ENCODE assay signal across 12 mouse cellular contexts in genomic region chr9:33152186-33152585, GRCm38 (mm10).
DNase-seq lines count a peak whose midpoint lies in the region; ATAC-seq and TF ChIP-seq lines count a peak whose summit lies in the region.
"Had no signal": no experiment of that assay in that cellular context is flagged by ENCODE, and none has a peak within 500 bp of the region (broad histone marks: within the 10 kb centered on the region; RNA-seq: fewer than 3 reads in every experiment).

No protein-coding gene starts in this region.

- no peak overlapping the region for H3K9ac ChIP-seq in forebrain, embryonic 13.5 days
- H3K9ac ChIP-seq in forebrain, embryonic 12.5 days = no peak overlapping the region
- no peak overlapping the region for H3K9ac ChIP-seq in midbrain, postnatal 0 days (replicated peaks; ENCODE audit: low read length, poor library complexity, severe bottlenecking)
- no peak overlapping the region for H3K9ac ChIP-seq in midbrain, embryonic 11.5 days (ENCODE audit: low read length)
- no peak overlapping the region for H3K9ac ChIP-seq in hindbrain, postnatal 0 days (replicated peaks; ENCODE audit: low read length)
- no peak overlapping the region for H3K9ac ChIP-seq in stomach, postnatal 0 days (ENCODE audit: low read length)
- H3K9ac ChIP-seq: limb, embryonic 15.5 days had no signal

- H3K4me2 ChIP-seq in forebrain, embryonic 13.5 days = no peak overlapping the region
- H3K4me2 ChIP-seq in forebrain, embryonic 12.5 days = no peak overlapping the region
- no peak overlapping the region for H3K4me2 ChIP-seq in midbrain, postnatal 0 days (ENCODE audit: low read depth, low read length, poor library complexity, severe bottlenecking)
- no peak overlapping the region for H3K4me2 ChIP-seq in midbrain, embryonic 11.5 days
- no peak overlapping the region for H3K4me2 ChIP-seq in hindbrain, postnatal 0 days (ENCODE audit: low read depth, low read length)
- H3K4me2 ChIP-seq in stomach, postnatal 0 days (replicated peaks; ENCODE audit: low read depth) = no peak overlapping the region
- H3K4me2 ChIP-seq: limb, embryonic 15.5 days had no signal

- 3% methylated on average over 1 of the region's 1 CpGs for WGBS in forebrain, embryonic 13.5 days
- WGBS in forebrain, embryonic 12.5 days = 7% methylated on average over 1 of the region's 1 CpGs
- 35% methylated on average over 1 of the region's 1 CpGs for WGBS in midbrain, postnatal 0 days
- 40% methylated on average over 1 of the region's 1 CpGs for WGBS in midbrain, embryonic 11.5 days
- 17% methylated on average over 1 of the region's 1 CpGs for WGBS in hindbrain, postnatal 0 days
- WGBS in stomach, postnatal 0 days = 15% methylated on average over 1 of the region's 1 CpGs

- H3K9me3 ChIP-seq in forebrain, embryonic 13.5 days (replicated peaks) = no peaks in the 10 kb centered on the region
- H3K9me3 ChIP-seq in forebrain, embryonic 12.5 days = no peaks in the 10 kb centered on the region
- H3K9me3 ChIP-seq in midbrain, postnatal 0 days (ENCODE audit: low read length) = no peaks in the 10 kb centered on the region
- H3K9me3 ChIP-seq in midbrain, embryonic 11.5 days (ENCODE audit: control insufficient read depth, low read length) = no peaks in the 10 kb centered on the region
- no peaks in the 10 kb centered on the region for H3K9me3 ChIP-seq in hindbrain, postnatal 0 days (ENCODE audit: low read length)
- H3K9me3 ChIP-seq in stomach, postnatal 0 days (ENCODE audit: control insufficient read depth, low read length) = no peaks in the 10 kb centered on the region
- H3K9me3 ChIP-seq: limb, embryonic 15.5 days had no signal

- no peak for TF ChIP-seq CTCF in midbrain, postnatal 0 days (IDR thresholded peaks at IDR 0.05)
- no peak for TF ChIP-seq CTCF in hindbrain, postnatal 0 days (IDR thresholded peaks at IDR 0.05; ENCODE audit: low read depth)
- TF ChIP-seq CTCF in stomach, postnatal 0 days (IDR thresholded peaks at IDR 0.05; ENCODE audit: low read depth) = no peak

- peak; percentile 70; the same call in 1 of the 2 replicates for ATAC-seq in forebrain, embryonic 13.5 days
- no peak; the same call in 1 of the 2 replicates for ATAC-seq in forebrain, embryonic 12.5 days (ENCODE audit: low FRiP score)
- ATAC-seq in midbrain, postnatal 0 days (ENCODE audit: low FRiP score) = no peak
- ATAC-seq in midbrain, embryonic 11.5 days (ENCODE audit: low FRiP score) = no peak
- ATAC-seq in hindbrain, postnatal 0 days = no peak
- peak; percentile 47; the same call in 1 of the 2 replicates for ATAC-seq in stomach, postnatal 0 days (ENCODE audit: low FRiP score, low TSS enrichment)
- no peak for ATAC-seq in granulocyte monocyte progenitor cell, adult 5-6 weeks (replicated peaks; ENCODE audit: poor library complexity, severe bottlenecking)
- ATAC-seq: inflammation-experienced regulatory T-cells, adult 6 months had no signal

- no peak for TF ChIP-seq EP300 in stomach, postnatal 0 days (optimal IDR thresholded peaks at IDR 0.05)

- no peaks in the 10 kb centered on the region for H3K4me1 ChIP-seq in forebrain, embryonic 13.5 days
- H3K4me1 ChIP-seq in forebrain, embryonic 12.5 days = 0 out of 2 replicates have a peak, but pooled peaks cover 3% of the 10 kb centered on the region
- no peaks in the 10 kb centered on the region for H3K4me1 ChIP-seq in midbrain, postnatal 0 days (ENCODE audit: insufficient read depth, low read length)
- no peaks in the 10 kb centered on the region for H3K4me1 ChIP-seq in midbrain, embryonic 11.5 days (ENCODE audit: control insufficient read depth, insufficient read depth, low read length)
- H3K4me1 ChIP-seq in hindbrain, postnatal 0 days (ENCODE audit: insufficient read depth, low read length) = no peaks in the 10 kb centered on the region
- H3K4me1 ChIP-seq in stomach, postnatal 0 days (replicated peaks; ENCODE audit: control insufficient read depth, insufficient read depth) = no peaks in the 10 kb centered on the region

- H3K27ac ChIP-seq in forebrain, embryonic 13.5 days = no peak overlapping the region
- H3K27ac ChIP-seq in forebrain, embryonic 12.5 days = no peak overlapping the region
- no peak overlapping the region for H3K27ac ChIP-seq in midbrain, postnatal 0 days (ENCODE audit: low read depth, low read length)
- H3K27ac ChIP-seq in midbrain, embryonic 11.5 days (ENCODE audit: low read depth, low read length) = no peak overlapping the region
- no peak overlapping the region for H3K27ac ChIP-seq in hindbrain, postnatal 0 days
- H3K27ac ChIP-seq in stomach, postnatal 0 days (replicated peaks) = no peak overlapping the region
- H3K27ac ChIP-seq: limb, embryonic 15.5 days had no signal

- peak; percentile 30 for DNase-seq in midbrain, postnatal 0 days (ENCODE audit: low spot score)
- no peak for DNase-seq in midbrain, embryonic 11.5 days (ENCODE audit: low spot score, missing footprints)
- peak; percentile 42 for DNase-seq in hindbrain, postnatal 0 days (ENCODE audit: low spot score)
- no peak for DNase-seq in stomach, postnatal 0 days (ENCODE audit: low spot score)
- DNase-seq in thymus, postnatal 36 days = no peak
- DNase-seq: B cell, adult 2 months; cerebellum, postnatal 25 days had no signal

- H3K4me3 ChIP-seq in forebrain, embryonic 13.5 days = no peak overlapping the region
- H3K4me3 ChIP-seq in forebrain, embryonic 12.5 days (replicated peaks) = no peak overlapping the region
- no peak overlapping the region for H3K4me3 ChIP-seq in midbrain, postnatal 0 days (ENCODE audit: low read depth, low read length)
- no peak overlapping the region for H3K4me3 ChIP-seq in midbrain, embryonic 11.5 days (ENCODE audit: low read depth, low read length)
- no peak overlapping the region for H3K4me3 ChIP-seq in hindbrain, postnatal 0 days (ENCODE audit: low read length)
- H3K4me3 ChIP-seq in stomach, postnatal 0 days (ENCODE audit: low read depth, low read length) = no peak overlapping the region
- H3K4me3 ChIP-seq: limb, embryonic 15.5 days had no signal

- H3K36me3 ChIP-seq in forebrain, embryonic 13.5 days (ENCODE audit: poor library complexity, severe bottlenecking) = no peaks in the 10 kb centered on the region
- H3K36me3 ChIP-seq in forebrain, embryonic 12.5 days (replicated peaks) = no peaks in the 10 kb centered on the region
- no peaks in the 10 kb centered on the region for H3K36me3 ChIP-seq in midbrain, postnatal 0 days (ENCODE audit: insufficient read depth, low read length)
- no peaks in the 10 kb centered on the region for H3K36me3 ChIP-seq in midbrain, embryonic 11.5 days (ENCODE audit: control insufficient read depth, insufficient read depth, low read length)
- no peaks in the 10 kb centered on the region for H3K36me3 ChIP-seq in hindbrain, postnatal 0 days (ENCODE audit: insufficient read depth, low read length)
- no peaks in the 10 kb centered on the region for H3K36me3 ChIP-seq in stomach, postnatal 0 days (ENCODE audit: control insufficient read depth, insufficient read depth, low read length)
- H3K36me3 ChIP-seq: limb, embryonic 15.5 days had no signal

- no peaks in the 10 kb centered on the region for H3K27me3 ChIP-seq in forebrain, embryonic 13.5 days
- no peaks in the 10 kb centered on the region for H3K27me3 ChIP-seq in forebrain, embryonic 12.5 days
- H3K27me3 ChIP-seq in midbrain, postnatal 0 days (ENCODE audit: insufficient read depth, low read length) = no peaks in the 10 kb centered on the region
- H3K27me3 ChIP-seq in midbrain, embryonic 11.5 days (ENCODE audit: control insufficient read depth, insufficient read depth, low read length) = no peaks in the 10 kb centered on the region
- H3K27me3 ChIP-seq in hindbrain, postnatal 0 days (ENCODE audit: insufficient read depth, low read length) = no peaks in the 10 kb centered on the region
- no peaks in the 10 kb centered on the region for H3K27me3 ChIP-seq in stomach, postnatal 0 days (ENCODE audit: control insufficient read depth, insufficient read depth, low read length)
- H3K27me3 ChIP-seq: limb, embryonic 15.5 days had no signal

Comparison
In these comparisons a context has a peak if more than half of its experiments do, and no peak if none do; other contexts are left out.
1. ATAC-seq: peak in forebrain, embryonic 13.5 days (single experiment) and stomach, postnatal 0 days (single experiment); none in forebrain, embryonic 12.5 days (single experiment), midbrain, postnatal 0 days (single experiment), midbrain, embryonic 11.5 days (single experiment), hindbrain, postnatal 0 days (single experiment) and granulocyte monocyte progenitor cell, adult 5-6 weeks (single experiment).
2. DNase-seq: peak in midbrain, postnatal 0 days (single experiment) and hindbrain, postnatal 0 days (single experiment); none in midbrain, embryonic 11.5 days (single experiment), stomach, postnatal 0 days (single experiment) and thymus, postnatal 36 days (0 of 2).